9 mouse cellular contexts compared by ENCODE assay signal in genomic region chr9:56502543-56502971, GRCm38 (mm10).
DNase-seq lines count a peak whose midpoint lies in the region; ATAC-seq and TF ChIP-seq lines count a peak whose summit lies in the region.
"Had no signal": no experiment of that assay in that cellular context is flagged by ENCODE, and none has a peak within 500 bp of the region (broad histone marks: within the 10 kb centered on the region; RNA-seq: fewer than 3 reads in every experiment).

No protein-coding gene starts in this region.

- H3K4me1 ChIP-seq in liver, embryonic 16.5 days (ENCODE audit: control insufficient read depth, low read depth, low read length) = no peaks in the 10 kb centered on the region; the same call in none of the 2 replicates
- peaks cover 19% of the 10 kb centered on the region; the same call in 1 of the 2 replicates for H3K4me1 ChIP-seq in liver, embryonic 11.5 days (replicated peaks; ENCODE audit: control insufficient read depth, insufficient read depth, low read length)
- H3K4me1 ChIP-seq in hindbrain, embryonic 13.5 days (replicated peaks) = peaks cover 65% of the 10 kb centered on the region
- H3K4me1 ChIP-seq in neural tube, embryonic 15.5 days = peaks cover 64% of the 10 kb centered on the region

- no peaks in the 10 kb centered on the region for H3K9me3 ChIP-seq in liver, embryonic 16.5 days (replicated peaks; ENCODE audit: control insufficient read depth, low read length)
- no peaks in the 10 kb centered on the region for H3K9me3 ChIP-seq in liver, embryonic 11.5 days (ENCODE audit: control insufficient read depth, low read length)
- H3K9me3 ChIP-seq in hindbrain, embryonic 13.5 days = no peaks in the 10 kb centered on the region
- no peaks in the 10 kb centered on the region for H3K9me3 ChIP-seq in neural tube, embryonic 15.5 days (replicated peaks)

- no peaks in the 10 kb centered on the region for H3K36me3 ChIP-seq in liver, embryonic 16.5 days (ENCODE audit: control insufficient read depth, insufficient read depth)
- H3K36me3 ChIP-seq in liver, embryonic 11.5 days (ENCODE audit: control insufficient read depth, insufficient read depth, low read length) = no peaks in the 10 kb centered on the region
- no peaks in the 10 kb centered on the region for H3K36me3 ChIP-seq in hindbrain, embryonic 13.5 days
- no peaks in the 10 kb centered on the region for H3K36me3 ChIP-seq in neural tube, embryonic 15.5 days

- 65% methylated on average over 8 of the region's 8 CpGs for WGBS in liver, embryonic 16.5 days (ENCODE audit: insufficient replicate concordance)
- 66% methylated on average over 8 of the region's 8 CpGs for WGBS in liver, embryonic 11.5 days
- WGBS in hindbrain, embryonic 13.5 days = 35% methylated on average over 8 of the region's 8 CpGs
- WGBS in neural tube, embryonic 15.5 days = 45% methylated on average over 8 of the region's 8 CpGs

- ATAC-seq in liver, embryonic 16.5 days (ENCODE audit: low read depth) = no peak
- no peak for ATAC-seq in liver, embryonic 11.5 days (replicated peaks; ENCODE audit: low FRiP score)
- no peak for ATAC-seq in hindbrain, embryonic 13.5 days (ENCODE audit: low FRiP score)
- no peak for ATAC-seq in neural tube, embryonic 15.5 days (ENCODE audit: low FRiP score)

- intact Hi-C loops in gastrocnemius, adult 2 months (cut with DNase I) = no loop called here

- no peak for DNase-seq in liver, embryonic 11.5 days (ENCODE audit: low spot score)
- peak; percentile 71 for DNase-seq in gastrocnemius, adult 2 months
- DNase-seq in urinary bladder, postnatal 10 days (ENCODE audit: low spot score) = no peak
- DNase-seq in spleen, postnatal 10 days (ENCODE audit: low spot score in 2 of 2) = no peak
- no peak for DNase-seq in lung, postnatal 14 days

- H3K27ac ChIP-seq in liver, embryonic 16.5 days (ENCODE audit: low read length) = 0 out of 2 replicates have a peak overlapping the region, but pooled peaks have one; percentile 5
- no peak overlapping the region for H3K27ac ChIP-seq in liver, embryonic 11.5 days (ENCODE audit: low read depth, low read length)
- H3K27ac ChIP-seq in gastrocnemius, adult 2 months = peak overlapping the region; percentile 95
- H3K27ac ChIP-seq in hindbrain, embryonic 13.5 days = peak overlapping the region; percentile 70
- peak overlapping the region; percentile 71 for H3K27ac ChIP-seq in neural tube, embryonic 15.5 days (replicated peaks)
- H3K27ac ChIP-seq: liver, embryonic 14.5 days had no signal

- no peak for TF ChIP-seq CTCF in gastrocnemius, adult 2 months (IDR thresholded peaks at IDR 0.05)

- no peak overlapping the region for H3K4me2 ChIP-seq in liver, embryonic 16.5 days (ENCODE audit: low read depth, low read length)
- no peak overlapping the region for H3K4me2 ChIP-seq in liver, embryonic 11.5 days
- H3K4me2 ChIP-seq in hindbrain, embryonic 13.5 days = peak overlapping the region; percentile 21; the same call in 1 of the 2 replicates
- peak overlapping the region; percentile 34 for H3K4me2 ChIP-seq in neural tube, embryonic 15.5 days

- H3K4me3 ChIP-seq in liver, embryonic 16.5 days (ENCODE audit: low read depth, low read length) = no peak overlapping the region
- no peak overlapping the region for H3K4me3 ChIP-seq in liver, embryonic 11.5 days (ENCODE audit: low read depth, low read length)
- H3K4me3 ChIP-seq in gastrocnemius, adult 2 months = peak overlapping the region; percentile 62
- H3K4me3 ChIP-seq in hindbrain, embryonic 13.5 days = no peak overlapping the region
- no peak overlapping the region for H3K4me3 ChIP-seq in neural tube, embryonic 15.5 days (replicated peaks)

- H3K27me3 ChIP-seq in liver, embryonic 16.5 days (ENCODE audit: control insufficient read depth, insufficient read depth, low read depth, low read length) = no peaks in the 10 kb centered on the region
- H3K27me3 ChIP-seq in liver, embryonic 11.5 days (replicated peaks; ENCODE audit: control insufficient read depth, insufficient read depth, low read length) = no peaks in the 10 kb centered on the region
- H3K27me3 ChIP-seq in hindbrain, embryonic 13.5 days = no peaks in the 10 kb centered on the region
- no peaks in the 10 kb centered on the region for H3K27me3 ChIP-seq in neural tube, embryonic 15.5 days (replicated peaks)

- H3K9ac ChIP-seq in liver, embryonic 16.5 days (ENCODE audit: low read depth, low read length) = no peak overlapping the region
- H3K9ac ChIP-seq in liver, embryonic 11.5 days (ENCODE audit: low read depth, low read length) = no peak overlapping the region
- peak overlapping the region; percentile 13; the same call in 1 of the 2 replicates for H3K9ac ChIP-seq in hindbrain, embryonic 13.5 days
- H3K9ac ChIP-seq in neural tube, embryonic 15.5 days (replicated peaks) = no peak overlapping the region
- H3K9ac ChIP-seq: liver, embryonic 14.5 days had no signal

Comparison
In these comparisons a context has a peak if more than half of its experiments do, and no peak if none do; other contexts are left out.
1. H3K4me2 ChIP-seq: peak in hindbrain, embryonic 13.5 days (single experiment) and neural tube, embryonic 15.5 days (single experiment); none in liver, embryonic 16.5 days (single experiment) and liver, embryonic 11.5 days (single experiment).